Mouse (Mus musculus): ENCODE data around the gene Prdm1.

- TF ChIP-seq CTCF (IDR thresholded peaks at IDR 0.05) (no peak), EP300 (IDR thresholded peaks at IDR 0.05) (peak; percentile 57)
Observed at GRCm38 (mm10) chr10:44448165-44448564, 80.1 kb downstream of the Prdm1 start.
